Mouse (Mus musculus): ENCODE measurements around the gene Tanc2. TPM values are rescaled to one million over a fixed set of nuclear protein-coding genes. Genes with fewer than 3 reads are reported as not detected.

Tanc2 gene
- polyA plus RNA-seq, 1 experiment from 2014 or later, result 46.7 TPM

DNA sequence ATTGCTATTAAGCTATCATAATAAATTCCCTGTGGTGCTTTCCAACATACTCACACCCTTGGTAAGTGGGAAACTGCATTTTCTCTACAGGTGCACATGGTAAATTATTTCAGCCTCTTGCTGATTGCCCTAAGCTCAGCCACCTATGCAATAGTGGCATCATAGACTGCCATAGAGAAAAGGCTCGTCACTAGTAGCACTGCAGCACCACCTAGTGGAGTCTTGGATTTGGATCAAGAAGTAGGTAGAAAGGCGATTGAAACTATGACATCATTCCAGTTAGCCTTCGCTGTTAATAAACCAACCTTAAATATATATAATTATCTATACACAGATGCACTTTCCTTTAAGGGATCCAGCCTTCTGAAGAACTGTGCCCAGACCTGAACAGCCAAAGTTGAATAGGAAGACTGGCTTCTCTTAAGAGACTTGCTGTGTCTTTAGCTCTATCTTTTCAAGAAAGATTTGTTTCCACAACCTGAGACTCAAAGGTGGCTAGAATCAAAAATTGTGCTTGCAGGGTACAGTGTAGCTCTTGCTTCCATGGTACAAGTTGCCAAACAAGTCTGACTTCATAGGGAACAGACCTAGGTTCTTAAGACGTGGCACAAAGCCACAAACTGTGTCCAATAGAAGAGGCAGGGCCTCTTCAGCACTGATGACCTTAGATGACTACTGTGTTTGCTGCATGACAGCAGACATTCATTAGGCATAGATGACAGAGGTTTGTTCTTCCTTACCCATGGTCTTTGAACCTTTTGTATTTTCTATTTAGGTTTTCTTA, 322.0 kb downstream of the Tanc2 start:
- H3K27me3 ChIP-seq (replicated peaks), result no peaks in the 10 kb centered on the region
- ATAC-seq (ENCODE audit: low FRiP score), result peak; percentile 65; the same call in 1 of the 2 replicates
- peaks cover 53% of the 10 kb centered on the region for H3K36me3 ChIP-seq
- H3K27ac ChIP-seq (replicated peaks), result peak overlapping the region; percentile 58; the same call in 1 of the 2 replicates
- 37% methylated on average over 4 of the region's 4 CpGs for WGBS
- no peak overlapping the region for H3K4me2 ChIP-seq
- no peak overlapping the region for H3K9ac ChIP-seq (replicated peaks)
- H3K4me1 ChIP-seq, result no peaks in the 10 kb centered on the region
- H3K9me3 ChIP-seq (replicated peaks), result no peaks in the 10 kb centered on the region
- H3K4me3 ChIP-seq (replicated peaks), result no peak overlapping the region

DNA sequence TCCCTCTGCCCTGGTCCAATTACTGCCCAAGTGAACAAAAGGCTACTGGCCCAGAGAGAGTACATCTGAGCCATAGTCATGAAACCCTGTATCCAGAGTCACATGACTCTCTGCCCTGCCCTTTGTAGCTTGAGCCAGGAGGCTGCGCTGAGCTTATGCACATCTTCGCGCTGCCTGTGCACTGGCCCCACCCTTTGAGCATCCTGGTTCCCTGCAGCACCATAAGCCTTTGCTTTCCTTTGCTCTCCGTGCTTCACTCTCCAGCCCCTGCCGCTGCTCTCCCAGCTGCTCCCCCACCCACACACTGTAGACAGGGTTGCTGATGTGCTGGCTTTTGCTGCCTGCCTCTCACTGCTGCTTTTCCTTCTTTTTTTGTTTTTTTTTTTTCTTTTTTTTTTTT, 323.8 kb downstream of the Tanc2 start:
- H3K27ac ChIP-seq (replicated peaks), result no peak overlapping the region
- H3K4me3 ChIP-seq (replicated peaks), result no peak overlapping the region
- no peaks in the 10 kb centered on the region for H3K4me1 ChIP-seq
- no peaks in the 10 kb centered on the region for H3K9me3 ChIP-seq (replicated peaks)
- H3K9ac ChIP-seq (replicated peaks), result no peak overlapping the region
- H3K36me3 ChIP-seq, result peaks cover 61% of the 10 kb centered on the region
- no peaks in the 10 kb centered on the region for H3K27me3 ChIP-seq (replicated peaks)
- no peak overlapping the region for H3K4me2 ChIP-seq
- WGBS, result 68% methylated on average over 5 of the region's 5 CpGs
- no peak for ATAC-seq (ENCODE audit: low FRiP score)

DNA sequence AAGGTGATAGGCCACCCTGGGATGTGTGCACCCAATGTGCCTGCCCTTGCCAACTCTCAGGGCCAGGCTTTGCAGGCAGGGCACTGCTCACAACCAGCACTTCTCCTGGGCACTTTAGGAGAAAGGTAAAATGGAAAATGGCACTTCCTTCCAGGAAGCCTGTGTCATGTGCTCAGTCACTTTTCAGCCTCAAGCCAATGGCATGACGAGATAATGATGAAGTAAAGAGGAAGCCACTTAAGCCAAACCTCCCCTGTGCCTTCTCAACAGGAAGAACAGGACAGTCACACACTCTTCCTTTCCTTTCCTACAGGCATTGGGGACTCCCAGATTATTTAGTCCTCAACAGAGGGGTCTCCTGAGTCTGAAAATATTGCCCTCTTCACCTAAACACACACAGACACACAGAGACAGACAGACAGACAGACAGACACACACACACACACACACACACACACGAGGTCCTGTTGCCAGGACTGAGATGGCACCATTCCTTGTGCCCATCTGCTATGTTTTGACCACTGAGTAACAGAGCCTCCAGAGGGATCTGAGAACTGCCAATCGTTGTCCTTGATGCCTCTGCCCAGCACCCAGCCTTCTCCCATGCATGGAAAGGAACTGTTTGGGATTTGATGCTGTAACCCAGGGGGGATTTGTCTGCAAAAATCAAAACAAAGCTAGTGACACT, 330.5 kb downstream of the Tanc2 start:
- no peak overlapping the region for H3K4me2 ChIP-seq
- no peaks in the 10 kb centered on the region for H3K27me3 ChIP-seq (replicated peaks)
- no peak overlapping the region for H3K27ac ChIP-seq (replicated peaks)
- 82% methylated on average over 3 of the region's 3 CpGs for WGBS
- no peak for ATAC-seq (ENCODE audit: low FRiP score)
- peaks cover 84% of the 10 kb centered on the region for H3K36me3 ChIP-seq
- no peaks in the 10 kb centered on the region for H3K4me1 ChIP-seq
- no peak overlapping the region for H3K4me3 ChIP-seq (replicated peaks)
- no peak overlapping the region for H3K9ac ChIP-seq (replicated peaks)
- H3K9me3 ChIP-seq (replicated peaks), result no peaks in the 10 kb centered on the region

DNA sequence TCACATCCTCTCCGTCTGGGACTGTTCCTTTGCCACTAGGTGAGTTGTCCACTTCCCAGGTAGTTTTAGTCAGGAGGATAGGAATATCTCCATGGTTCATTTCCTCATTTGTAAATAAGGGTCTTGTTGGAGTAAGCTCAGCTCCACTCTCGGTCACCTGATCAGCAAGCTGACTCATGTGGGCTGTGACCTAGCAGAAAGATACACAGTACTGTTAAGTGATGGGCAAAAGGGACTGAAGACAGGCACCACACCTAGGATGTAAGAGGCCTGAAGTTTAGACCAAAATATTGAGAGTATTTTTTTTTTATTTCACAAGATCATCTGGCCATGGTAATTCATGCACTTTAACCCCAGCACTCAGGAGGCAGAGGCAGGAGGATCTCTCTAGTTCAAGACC, 331.1 kb downstream of the Tanc2 start:
- Histone ChIP-seq H3K27me3 (replicated peaks) (no peaks in the 10 kb centered on the region), H3K9ac (replicated peaks) (no peak overlapping the region), H3K36me3 (peaks cover 84% of the 10 kb centered on the region), H3K4me3 (replicated peaks) (no peak overlapping the region), H3K4me2 (no peak overlapping the region), H3K4me1 (no peaks in the 10 kb centered on the region), H3K27ac (replicated peaks) (no peak overlapping the region), H3K9me3 (replicated peaks) (no peaks in the 10 kb centered on the region)
- no peak for ATAC-seq (ENCODE audit: low FRiP score)
- 94% methylated on average over 2 of the region's 2 CpGs for WGBS

DNA sequence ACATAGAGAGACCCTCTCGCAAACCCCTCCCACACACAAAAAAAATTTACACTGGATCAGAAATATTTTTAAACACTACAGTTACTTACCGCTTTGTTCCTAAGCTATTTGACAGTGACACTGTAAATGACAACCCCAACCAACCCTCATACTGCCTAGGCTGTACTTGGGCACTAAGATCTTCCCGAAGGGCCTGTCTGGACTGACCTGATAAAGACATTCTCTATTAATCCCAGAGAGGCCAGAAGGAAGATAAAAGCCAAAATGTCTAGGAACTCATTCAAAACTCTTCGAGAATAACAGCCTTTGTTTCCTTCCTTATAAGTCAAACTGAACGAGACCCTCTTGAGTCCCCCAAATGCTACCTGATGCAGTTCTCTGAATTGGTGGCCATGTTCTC, 331.5 kb downstream of the Tanc2 start:
- Histone ChIP-seq H3K27ac (replicated peaks) (no peak overlapping the region), H3K4me2 (no peak overlapping the region), H3K9me3 (replicated peaks) (no peaks in the 10 kb centered on the region), H3K27me3 (replicated peaks) (no peaks in the 10 kb centered on the region), H3K4me1 (no peaks in the 10 kb centered on the region), H3K4me3 (replicated peaks) (no peak overlapping the region), H3K9ac (replicated peaks) (no peak overlapping the region), H3K36me3 (peaks cover 80% of the 10 kb centered on the region)
- WGBS, result 96% methylated on average over 5 of the region's 5 CpGs
- ATAC-seq (ENCODE audit: low FRiP score), result no peak

DNA sequence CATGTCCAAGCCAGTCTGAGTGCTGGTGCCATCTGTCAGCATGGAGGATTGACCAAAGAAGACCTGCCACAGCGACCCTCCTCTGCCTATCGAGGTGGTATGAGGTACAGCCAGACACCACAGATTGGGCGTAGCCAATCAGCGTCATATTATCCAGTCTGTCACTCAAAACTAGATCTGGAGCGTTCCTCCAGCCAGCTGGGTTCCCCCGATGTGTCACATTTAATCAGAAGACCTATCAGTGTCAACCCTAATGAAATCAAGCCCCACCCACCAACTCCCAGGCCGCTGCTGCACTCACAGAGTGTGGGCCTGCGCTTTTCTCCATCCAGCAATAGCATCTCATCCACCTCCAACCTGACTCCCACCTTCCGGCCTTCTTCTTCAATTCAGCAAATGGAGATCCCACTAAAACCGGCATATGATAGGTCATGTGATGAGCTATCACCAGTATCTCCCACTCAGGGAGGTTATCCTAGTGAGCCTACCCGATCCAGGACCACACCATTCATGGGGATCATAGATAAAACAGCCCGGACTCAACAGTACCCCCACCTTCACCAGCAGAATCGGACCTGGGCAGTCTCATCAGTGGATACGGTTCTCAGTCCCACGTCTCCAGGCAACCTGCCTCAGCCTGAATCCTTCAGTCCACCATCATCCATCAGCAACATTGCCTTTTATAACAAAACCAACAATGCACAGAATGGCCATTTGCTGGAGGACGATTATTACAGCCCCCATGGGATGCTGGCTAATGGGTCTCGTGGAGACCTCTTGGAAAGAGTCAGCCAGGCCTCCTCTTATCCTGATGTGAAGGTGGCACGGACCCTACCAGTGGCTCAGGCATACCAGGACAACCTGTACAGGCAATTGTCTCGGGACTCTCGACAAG, 333.2 kb downstream of the Tanc2 start:
- peaks cover 3% of the 10 kb centered on the region; the same call in 1 of the 2 replicates for H3K4me1 ChIP-seq
- peaks cover 66% of the 10 kb centered on the region for H3K36me3 ChIP-seq
- H3K4me2 ChIP-seq, result no peak overlapping the region
- no peak for ATAC-seq (ENCODE audit: low FRiP score)
- 80% methylated on average over 20 of the region's 20 CpGs for WGBS
- no peak overlapping the region for H3K9ac ChIP-seq (replicated peaks)
- H3K27ac ChIP-seq (replicated peaks), result no peak overlapping the region
- H3K4me3 ChIP-seq (replicated peaks), result no peak overlapping the region
- H3K27me3 ChIP-seq (replicated peaks), result no peaks in the 10 kb centered on the region
- H3K9me3 ChIP-seq (replicated peaks), result no peaks in the 10 kb centered on the region

DNA sequence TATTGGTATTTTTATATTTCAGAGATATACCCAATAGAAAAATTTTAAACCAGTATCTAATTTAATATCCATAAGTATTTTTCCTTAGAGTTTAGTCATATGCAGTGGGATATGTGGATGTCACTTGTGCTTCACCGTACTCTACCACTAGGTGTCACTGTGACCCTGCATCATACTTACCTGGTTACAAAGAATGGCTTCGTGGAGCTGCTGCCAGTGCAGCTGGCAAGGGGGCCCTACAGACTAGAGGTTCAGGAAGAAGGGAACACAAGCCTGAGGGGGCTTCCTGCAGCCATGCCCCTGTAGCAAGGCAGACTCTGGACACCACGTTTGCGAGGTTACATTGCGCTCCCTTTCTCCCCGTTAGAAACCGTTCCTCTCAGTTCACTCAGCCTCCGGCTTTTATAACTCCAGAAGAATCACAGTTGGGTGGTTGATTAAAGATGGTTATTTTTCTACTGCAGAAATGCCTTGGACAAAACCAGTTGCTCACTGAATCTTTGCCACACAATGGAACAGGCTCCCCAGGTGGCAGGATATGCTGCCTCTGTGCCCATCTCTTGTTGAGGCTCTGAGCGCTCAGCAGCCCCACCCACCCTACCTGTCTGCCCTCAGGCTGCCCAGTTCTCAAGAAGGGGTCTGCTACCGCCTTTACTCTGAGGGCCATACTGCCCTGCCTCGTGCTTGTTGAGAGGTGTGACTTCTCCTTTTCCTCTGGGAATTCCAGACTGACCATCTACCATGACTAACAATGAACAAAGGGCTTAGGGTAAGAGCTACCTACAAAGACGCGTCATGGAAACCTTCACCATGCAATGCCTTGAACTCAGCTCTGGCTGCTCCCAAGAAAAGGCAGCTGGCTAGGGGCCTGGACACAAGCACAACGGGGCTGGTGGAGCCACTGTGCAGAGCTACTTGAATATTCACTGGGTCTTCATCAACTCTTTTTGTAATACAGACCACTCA, 337.6 kb downstream of the Tanc2 start:
- H3K36me3 ChIP-seq, result peaks cover 28% of the 10 kb centered on the region
- H3K9ac ChIP-seq (replicated peaks), result no peak overlapping the region
- peak; percentile 78; the same call in 1 of the 2 replicates for ATAC-seq (ENCODE audit: low FRiP score)
- WGBS, result 59% methylated on average over 14 of the region's 14 CpGs
- H3K4me1 ChIP-seq, result peaks cover 3% of the 10 kb centered on the region; the same call in 1 of the 2 replicates
- no peak overlapping the region for H3K4me3 ChIP-seq (replicated peaks)
- no peaks in the 10 kb centered on the region for H3K27me3 ChIP-seq (replicated peaks)
- no peak overlapping the region for H3K27ac ChIP-seq (replicated peaks)
- H3K9me3 ChIP-seq (replicated peaks), result no peaks in the 10 kb centered on the region
- no peak overlapping the region for H3K4me2 ChIP-seq

DNA sequence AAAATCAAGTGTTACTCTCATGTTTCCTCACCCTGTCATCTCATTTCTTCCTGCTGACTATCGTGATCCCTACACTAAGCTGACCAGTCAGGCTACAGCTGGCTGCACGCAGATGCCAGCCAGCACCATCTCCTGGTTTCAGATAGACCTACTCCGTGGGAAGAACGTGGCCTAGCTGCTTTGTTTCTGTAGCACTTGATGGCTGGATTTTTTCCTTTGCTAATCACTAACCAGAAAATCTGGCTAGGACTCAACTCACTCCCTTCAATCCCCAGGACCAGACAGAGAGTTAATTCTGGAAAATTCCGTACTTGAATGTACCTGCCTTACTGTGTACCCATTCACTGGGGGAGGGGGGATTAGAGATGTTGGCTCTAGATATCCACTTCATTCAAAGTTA, 338.4 kb downstream of the Tanc2 start:
- no peak overlapping the region for H3K9ac ChIP-seq (replicated peaks)
- H3K4me1 ChIP-seq, result peaks cover 3% of the 10 kb centered on the region; the same call in 1 of the 2 replicates
- no peaks in the 10 kb centered on the region for H3K9me3 ChIP-seq (replicated peaks)
- no peak overlapping the region for H3K4me2 ChIP-seq
- H3K4me3 ChIP-seq (replicated peaks), result no peak overlapping the region
- WGBS, result 76% methylated on average over 5 of the region's 5 CpGs
- no peak for ATAC-seq (ENCODE audit: low FRiP score)
- no peak overlapping the region for H3K27ac ChIP-seq (replicated peaks)
- H3K27me3 ChIP-seq (replicated peaks), result no peaks in the 10 kb centered on the region
- H3K36me3 ChIP-seq, result peaks cover 20% of the 10 kb centered on the region

DNA sequence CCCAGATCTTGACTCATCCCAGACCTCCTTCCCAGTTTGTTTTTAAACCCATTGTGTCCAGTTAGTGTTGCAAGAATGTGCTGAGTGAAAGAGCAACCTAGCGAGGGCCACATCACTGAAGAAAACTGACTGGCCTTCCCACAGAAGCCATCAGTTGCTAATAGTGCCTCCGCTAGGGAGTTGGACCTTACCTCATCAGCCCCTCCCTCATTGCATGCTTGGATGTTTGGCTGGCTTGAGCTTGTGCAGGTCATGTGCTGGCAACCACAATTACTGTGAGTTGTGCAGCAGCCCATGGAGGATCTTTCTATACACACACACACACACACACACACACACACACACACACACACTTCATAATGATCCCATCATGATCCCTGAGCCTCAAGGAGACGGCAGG, 341.6 kb downstream of the Tanc2 start:
- Histone ChIP-seq H3K27ac (replicated peaks) (no peak overlapping the region), H3K27me3 (replicated peaks) (no peaks in the 10 kb centered on the region), H3K9ac (replicated peaks) (no peak overlapping the region), H3K4me2 (no peak overlapping the region), H3K36me3 (peaks cover 11% of the 10 kb centered on the region; the same call in 1 of the 2 replicates), H3K4me3 (replicated peaks) (no peak overlapping the region), H3K4me1 (peaks cover 3% of the 10 kb centered on the region; the same call in 1 of the 2 replicates), H3K9me3 (replicated peaks) (no peaks in the 10 kb centered on the region)
- WGBS, result 93% methylated on average over 3 of the region's 3 CpGs
- ATAC-seq (ENCODE audit: low FRiP score), result no peak

DNA sequence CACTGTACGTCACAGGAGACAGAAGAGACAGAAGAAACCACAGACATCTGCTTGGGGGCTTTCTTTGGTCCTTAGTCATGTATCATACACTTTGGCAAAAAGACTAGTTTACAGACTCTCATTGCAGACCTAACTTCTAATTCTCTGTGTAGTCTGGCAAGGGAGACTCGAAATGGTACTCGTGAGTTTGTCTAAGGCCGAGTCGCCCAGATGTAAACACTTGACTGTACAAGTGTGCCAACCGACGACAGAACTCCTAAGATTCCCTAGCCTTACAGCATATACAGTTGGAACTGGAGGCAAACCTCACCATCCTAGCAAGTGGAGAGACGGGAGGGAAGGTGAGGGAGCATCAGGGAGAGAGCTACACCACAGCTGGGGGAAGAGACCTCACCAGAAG, 344.0 kb downstream of the Tanc2 start:
- Histone ChIP-seq H3K9ac (replicated peaks) (no peak overlapping the region), H3K27ac (replicated peaks) (no peak overlapping the region), H3K9me3 (replicated peaks) (no peaks in the 10 kb centered on the region), H3K36me3 (peaks cover 8% of the 10 kb centered on the region; the same call in 1 of the 2 replicates), H3K4me3 (replicated peaks) (no peak overlapping the region), H3K4me1 (no peaks in the 10 kb centered on the region), H3K27me3 (replicated peaks) (no peaks in the 10 kb centered on the region), H3K4me2 (no peak overlapping the region)
- 91% methylated on average over 8 of the region's 8 CpGs for WGBS
- ATAC-seq (ENCODE audit: low FRiP score), result no peak

Data from neural tube, embryonic 15.5 days (tissue).